Mouse (Mus musculus): ENCODE results near the gene Fscn1. TPM values are rescaled to one million over a fixed set of nuclear protein-coding genes. Genes with fewer than 3 reads are reported as not detected.

Fscn1 gene
- polyA plus RNA-seq, 1 experiment from 2014 or later, result 328 TPM

DNA sequence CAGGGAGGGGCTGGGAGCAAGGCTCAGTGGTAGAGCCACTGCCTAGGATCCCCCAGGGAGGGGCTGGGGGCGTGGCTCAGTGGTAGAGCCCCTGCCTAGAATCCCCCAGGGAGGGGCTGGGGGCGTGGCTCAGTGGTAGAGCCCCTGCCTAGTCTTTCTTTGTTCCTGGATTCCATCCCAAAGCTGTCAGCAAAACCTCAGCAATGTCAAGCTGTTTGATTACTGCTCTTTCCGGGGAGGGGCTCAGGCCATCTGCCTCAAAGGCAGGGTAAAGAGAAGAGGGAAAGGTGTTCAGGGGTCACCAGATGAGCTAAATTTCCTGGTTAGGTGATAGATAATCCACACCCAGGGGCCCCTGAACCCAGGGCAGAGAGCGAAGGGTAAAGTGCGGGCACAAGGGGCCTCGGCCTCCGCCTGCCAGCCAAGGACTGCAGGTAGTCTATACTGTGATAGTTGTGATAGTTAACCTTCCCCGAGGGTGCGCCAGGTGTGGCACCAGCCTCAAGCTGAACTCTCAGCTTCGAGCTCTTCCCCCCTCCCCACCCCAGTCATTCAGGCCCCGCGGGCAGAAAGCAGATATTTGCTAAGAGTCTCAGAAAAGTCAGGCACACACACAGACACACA lies 35.7 kb upstream of the Fscn1 start:
- Histone ChIP-seq H3K9ac (no peak overlapping the region), H3K4me2 (replicated peaks) (no peak overlapping the region), H3K27ac (replicated peaks) (no peak overlapping the region), H3K36me3 (no peaks in the 10 kb centered on the region), H3K4me1 (peaks cover 35% of the 10 kb centered on the region), H3K27me3 (no peaks in the 10 kb centered on the region), H3K9me3 (replicated peaks) (no peaks in the 10 kb centered on the region), H3K4me3 (replicated peaks) (no peak overlapping the region)
- WGBS, result 74% methylated on average over 12 of the region's 12 CpGs
- ATAC-seq (ENCODE audit: insufficient number of reproducible peaks, low FRiP score, low TSS enrichment, low read depth), result no peak

- 17% methylated on average over 13 of the region's 13 CpGs for WGBS
- Histone ChIP-seq H3K9ac (no peak overlapping the region), H3K4me3 (replicated peaks) (no peak overlapping the region), H3K4me1 (peaks cover 29% of the 10 kb centered on the region), H3K4me2 (replicated peaks) (0 out of 2 replicates have a peak overlapping the region, but pooled peaks have one; percentile 12), H3K27ac (replicated peaks) (0 out of 2 replicates have a peak overlapping the region, but pooled peaks have one; percentile 12), H3K9me3 (replicated peaks) (no peaks in the 10 kb centered on the region), H3K36me3 (no peaks in the 10 kb centered on the region), H3K27me3 (no peaks in the 10 kb centered on the region)
- peak; percentile 62 for ATAC-seq (ENCODE audit: insufficient number of reproducible peaks, low FRiP score, low TSS enrichment, low read depth)
These were observed 33.8 kb upstream of the Fscn1 start for GRCm38 (mm10) chr5:142926204-142926939.

GRCm38 (mm10) chr5:142926940-142927228 lies 33.3 kb upstream of the Fscn1 start:
- WGBS, result 39% methylated on average over 3 of the region's 3 CpGs
- Histone ChIP-seq H3K4me3 (replicated peaks) (no peak overlapping the region), H3K9ac (no peak overlapping the region), H3K4me1 (peaks cover 24% of the 10 kb centered on the region), H3K36me3 (no peaks in the 10 kb centered on the region), H3K27me3 (no peaks in the 10 kb centered on the region), H3K4me2 (replicated peaks) (0 out of 2 replicates have a peak overlapping the region, but pooled peaks have one; percentile 12), H3K27ac (replicated peaks) (peak overlapping the region; percentile 12; the same call in 1 of the 2 replicates), H3K9me3 (replicated peaks) (no peaks in the 10 kb centered on the region)
- no peak for ATAC-seq (ENCODE audit: insufficient number of reproducible peaks, low FRiP score, low TSS enrichment, low read depth)

DNA sequence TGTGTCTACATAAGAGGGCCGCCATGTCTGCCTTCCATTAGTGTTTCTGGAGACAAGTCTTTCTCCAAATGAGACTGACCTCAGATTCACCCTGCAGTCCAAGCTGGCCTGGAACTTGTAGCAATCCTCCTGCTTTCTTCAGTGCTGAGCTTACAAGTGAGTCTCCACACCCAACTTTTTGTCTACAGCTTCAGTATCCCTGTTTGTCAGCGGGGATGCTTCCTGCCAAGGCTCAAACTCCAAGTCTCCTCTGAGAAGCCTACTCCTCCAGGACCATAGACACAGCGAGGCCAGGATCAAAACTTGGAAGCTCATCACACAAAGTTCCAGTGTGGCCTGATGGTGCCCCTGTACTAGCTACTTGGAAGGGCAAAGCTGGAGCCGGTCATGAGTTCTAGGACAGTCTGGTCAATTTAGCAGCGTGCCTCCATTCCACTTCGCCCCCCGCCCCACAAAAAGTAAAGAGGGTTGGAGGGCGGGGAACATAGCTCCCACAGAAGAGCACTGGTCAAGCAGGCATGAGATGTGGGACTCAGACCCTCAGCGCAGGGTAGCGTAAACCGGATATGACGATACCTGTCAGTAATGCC lies 32.7 kb upstream of the Fscn1 start:
- Histone ChIP-seq H3K36me3 (no peaks in the 10 kb centered on the region), H3K9me3 (replicated peaks) (no peaks in the 10 kb centered on the region), H3K4me3 (replicated peaks) (no peak overlapping the region), H3K4me2 (replicated peaks) (no peak overlapping the region), H3K4me1 (peaks cover 30% of the 10 kb centered on the region), H3K27me3 (no peaks in the 10 kb centered on the region), H3K27ac (replicated peaks) (no peak overlapping the region; the same call in 1 of the 2 replicates), H3K9ac (no peak overlapping the region)
- 91% methylated on average over 12 of the region's 12 CpGs for WGBS
- ATAC-seq (ENCODE audit: insufficient number of reproducible peaks, low FRiP score, low TSS enrichment, low read depth), result no peak

DNA sequence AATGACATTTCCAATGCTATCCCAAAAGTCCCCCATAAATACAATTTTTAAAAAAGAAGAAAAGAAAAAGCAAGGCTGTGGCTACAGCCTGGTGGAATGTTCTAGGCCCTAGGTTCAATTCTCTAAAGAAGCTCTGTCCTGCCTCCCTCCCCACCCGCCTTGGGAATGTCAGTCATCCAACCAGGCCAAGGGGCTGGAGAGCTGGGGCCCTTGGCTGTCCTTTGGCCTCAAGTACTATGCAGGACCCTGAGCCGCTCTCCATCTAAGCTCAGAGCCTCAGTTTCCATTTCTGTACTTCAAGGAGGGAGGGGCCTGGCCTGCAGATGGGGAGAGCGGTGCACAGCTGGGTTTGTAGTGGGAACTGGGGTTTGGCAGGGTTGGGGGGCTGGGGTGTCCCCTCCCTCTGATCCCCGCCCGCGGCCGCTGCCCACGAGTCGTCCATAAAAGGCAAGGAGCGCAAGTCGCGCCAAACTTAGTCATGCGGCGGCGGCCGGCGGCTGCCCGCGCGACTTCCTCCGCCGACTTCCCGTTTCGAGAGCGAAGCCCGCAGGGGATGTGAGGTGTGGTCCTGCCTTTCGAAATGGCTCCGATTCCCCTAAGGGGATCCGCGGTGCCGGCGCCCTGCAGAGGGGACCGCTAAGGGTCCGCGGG lies 31.3 kb upstream of the Fscn1 start:
- H3K27ac ChIP-seq (replicated peaks), result peak overlapping the region; percentile 80
- peaks cover 32% of the 10 kb centered on the region for H3K4me1 ChIP-seq
- peak overlapping the region; percentile 39 for H3K9ac ChIP-seq
- no peaks in the 10 kb centered on the region for H3K36me3 ChIP-seq
- H3K27me3 ChIP-seq, result no peaks in the 10 kb centered on the region
- peak overlapping the region; percentile 49 for H3K4me3 ChIP-seq (replicated peaks)
- peak; percentile 63 for ATAC-seq (ENCODE audit: insufficient number of reproducible peaks, low FRiP score, low TSS enrichment, low read depth)
- peak overlapping the region; percentile 77 for H3K4me2 ChIP-seq (replicated peaks)
- 3% methylated on average over 35 of the region's 35 CpGs for WGBS
- H3K9me3 ChIP-seq (replicated peaks), result no peaks in the 10 kb centered on the region

DNA sequence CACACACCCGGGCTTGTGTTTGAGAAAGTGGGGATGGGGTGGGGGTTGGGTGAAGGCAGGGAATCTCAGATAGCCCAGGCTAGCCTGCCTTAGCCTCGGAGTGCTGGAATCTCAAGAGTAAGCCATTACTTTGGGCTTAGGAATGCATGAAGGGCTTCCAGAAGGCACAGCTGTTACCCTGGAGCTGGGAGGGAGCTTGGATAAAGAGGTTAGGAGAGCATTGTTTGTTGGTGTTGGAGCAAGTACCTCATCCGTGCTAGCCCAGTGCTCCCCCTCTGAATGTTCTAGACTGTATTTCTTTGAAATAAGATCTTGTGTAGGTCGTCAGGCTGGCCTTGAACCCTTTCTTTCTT lies 30.8 kb upstream of the Fscn1 start:
- no peaks in the 10 kb centered on the region for H3K9me3 ChIP-seq (replicated peaks)
- no peaks in the 10 kb centered on the region for H3K27me3 ChIP-seq
- H3K4me2 ChIP-seq (replicated peaks), result peak overlapping the region; percentile 77
- peak overlapping the region; percentile 80 for H3K27ac ChIP-seq (replicated peaks)
- ATAC-seq (ENCODE audit: insufficient number of reproducible peaks, low FRiP score, low TSS enrichment, low read depth), result peak; percentile 31; the same call in 1 of the 2 replicates
- 8% methylated on average over 4 of the region's 4 CpGs for WGBS
- peak overlapping the region; percentile 49 for H3K4me3 ChIP-seq (replicated peaks)
- peak overlapping the region; percentile 39 for H3K9ac ChIP-seq
- no peaks in the 10 kb centered on the region for H3K36me3 ChIP-seq
- peaks cover 32% of the 10 kb centered on the region for H3K4me1 ChIP-seq

- H3K4me3 ChIP-seq (replicated peaks), result no peak overlapping the region
- no peaks in the 10 kb centered on the region for H3K36me3 ChIP-seq
- peaks cover 35% of the 10 kb centered on the region for H3K4me1 ChIP-seq
- no peak overlapping the region for H3K27ac ChIP-seq (replicated peaks)
- H3K27me3 ChIP-seq, result no peaks in the 10 kb centered on the region
- ATAC-seq (ENCODE audit: insufficient number of reproducible peaks, low FRiP score, low TSS enrichment, low read depth), result no peak
- no peaks in the 10 kb centered on the region for H3K9me3 ChIP-seq (replicated peaks)
- no peak overlapping the region for H3K4me2 ChIP-seq (replicated peaks)
- WGBS, result 79% methylated on average over 9 of the region's 9 CpGs
- H3K9ac ChIP-seq, result no peak overlapping the region
These were observed 28.9 kb upstream of the Fscn1 start for GRCm38 (mm10) chr5:142931241-142931745.

DNA sequence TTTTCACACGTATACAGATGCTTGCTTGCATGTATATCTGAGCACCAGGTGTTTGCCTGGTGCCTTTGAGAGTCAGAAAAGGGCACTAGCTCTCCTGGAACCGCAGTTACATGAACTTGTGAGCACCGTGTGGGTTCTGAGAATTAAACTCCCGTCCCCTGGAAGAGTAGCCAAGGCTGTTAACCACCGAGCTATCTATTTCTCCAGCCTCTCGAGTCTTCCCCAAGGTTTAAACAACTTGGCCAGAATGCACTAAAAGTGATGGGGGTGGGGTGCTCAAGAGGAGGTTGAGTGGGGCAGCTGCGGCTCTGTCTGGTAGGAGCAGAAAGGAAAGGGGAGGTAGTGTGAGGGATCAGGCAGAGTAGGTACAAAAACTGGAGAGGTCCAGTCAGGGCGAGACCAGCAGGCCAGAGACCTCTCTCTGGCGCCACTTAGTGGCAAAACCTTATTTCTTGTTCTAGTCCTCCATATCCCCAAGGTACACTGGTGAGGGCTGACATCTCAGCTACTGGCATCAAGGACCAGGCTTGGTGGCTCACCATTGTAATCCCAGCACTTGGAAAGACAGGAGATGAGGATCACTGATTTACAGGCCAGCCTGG lies 28.0 kb upstream of the Fscn1 start:
- ATAC-seq (ENCODE audit: insufficient number of reproducible peaks, low FRiP score, low TSS enrichment, low read depth), result no peak
- Histone ChIP-seq H3K27ac (replicated peaks) (0 out of 2 replicates have a peak overlapping the region, but pooled peaks have one; percentile 11), H3K9ac (no peak overlapping the region), H3K4me1 (peaks cover 32% of the 10 kb centered on the region), H3K36me3 (no peaks in the 10 kb centered on the region), H3K4me2 (replicated peaks) (no peak overlapping the region), H3K4me3 (replicated peaks) (no peak overlapping the region), H3K27me3 (no peaks in the 10 kb centered on the region), H3K9me3 (replicated peaks) (no peaks in the 10 kb centered on the region)
- WGBS, result 23% methylated on average over 9 of the region's 9 CpGs

GRCm38 (mm10) chr5:142932731-142933130 lies 27.4 kb upstream of the Fscn1 start:
- WGBS, result 70% methylated on average over 8 of the region's 8 CpGs
- Histone ChIP-seq H3K9me3 (replicated peaks) (no peaks in the 10 kb centered on the region), H3K36me3 (no peaks in the 10 kb centered on the region), H3K9ac (no peak overlapping the region), H3K4me3 (replicated peaks) (no peak overlapping the region), H3K4me1 (peaks cover 32% of the 10 kb centered on the region), H3K27ac (replicated peaks) (no peak overlapping the region), H3K4me2 (replicated peaks) (no peak overlapping the region), H3K27me3 (no peaks in the 10 kb centered on the region)
- ATAC-seq (ENCODE audit: insufficient number of reproducible peaks, low FRiP score, low TSS enrichment, low read depth), result no peak

DNA sequence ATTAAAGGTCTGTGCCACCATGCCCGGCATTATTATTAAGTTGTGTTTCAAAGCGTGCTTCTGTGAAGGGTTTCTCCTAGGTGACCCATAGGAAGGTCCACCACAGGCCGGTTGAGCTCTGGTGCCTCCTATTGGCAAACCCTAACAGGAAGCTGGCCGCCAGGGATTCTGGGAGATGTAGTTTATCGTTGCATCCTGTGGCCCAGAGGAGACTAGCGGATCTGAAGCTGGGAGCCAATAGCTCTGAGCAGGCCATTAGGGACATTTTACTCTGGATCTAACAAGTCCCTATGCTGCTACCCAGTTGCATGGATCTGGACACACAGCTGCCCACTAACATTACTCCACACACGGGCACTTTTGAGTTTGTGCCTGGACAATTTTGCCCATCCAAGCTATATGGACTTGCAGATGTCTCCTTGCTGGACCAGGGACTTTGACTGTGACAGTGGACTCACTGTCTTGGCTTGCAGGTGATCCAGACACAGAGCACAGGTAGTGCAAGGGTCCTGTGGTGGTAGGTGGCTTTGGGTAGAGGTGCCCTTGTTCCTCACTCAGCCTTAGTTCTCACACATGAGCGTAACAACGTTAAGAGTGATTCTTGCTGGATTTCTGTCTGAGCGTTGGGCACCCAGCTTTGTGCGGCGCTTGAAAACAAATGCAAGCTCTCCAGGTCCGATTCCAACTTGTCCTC lies 24.4 kb upstream of the Fscn1 start:
- WGBS, result 20% methylated on average over 13 of the region's 13 CpGs
- Histone ChIP-seq H3K9me3 (replicated peaks) (no peaks in the 10 kb centered on the region), H3K4me3 (replicated peaks) (peak overlapping the region; percentile 21), H3K4me2 (replicated peaks) (peak overlapping the region; percentile 48), H3K36me3 (no peaks in the 10 kb centered on the region), H3K27me3 (no peaks in the 10 kb centered on the region), H3K27ac (replicated peaks) (0 out of 2 replicates have a peak overlapping the region, but pooled peaks have one; percentile 17), H3K9ac (no peak overlapping the region), H3K4me1 (peaks cover 29% of the 10 kb centered on the region; the same call in 1 of the 2 replicates)
- ATAC-seq (ENCODE audit: insufficient number of reproducible peaks, low FRiP score, low TSS enrichment, low read depth), result no peak
